Mouse (Mus musculus): ENCODE results near the gene Exoc5. TPM values are rescaled to one million over a fixed set of nuclear protein-coding genes. Genes with fewer than 3 reads are reported as not detected.

The Exoc5 gene
- polyA plus RNA-seq, 1 experiment from 2014 or later: 54.9 TPM

DNA sequence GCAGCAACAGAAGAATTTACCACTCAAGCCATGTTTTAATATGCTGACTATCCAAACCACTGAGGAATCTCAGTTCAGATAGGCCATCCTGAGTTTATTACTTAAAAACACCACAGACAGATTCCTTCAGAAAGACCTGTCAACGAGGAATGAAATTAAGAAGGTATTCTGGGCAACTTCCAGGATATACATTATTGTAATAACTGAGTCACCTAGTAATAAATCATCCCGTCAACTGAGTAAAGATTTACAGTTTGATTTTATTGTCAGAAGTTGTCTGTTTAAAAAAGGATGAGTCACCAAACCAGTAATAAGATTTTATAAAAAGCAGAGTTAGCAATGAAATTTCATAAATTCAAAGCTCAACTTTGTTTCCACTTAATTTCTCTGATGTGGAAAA, 2.6 kb downstream of the Exoc5 start:
- H3K4me1 ChIP-seq: peaks cover 25% of the 10 kb centered on the region
- H3K27ac ChIP-seq: no peak overlapping the region
- no peaks in the 10 kb centered on the region for H3K36me3 ChIP-seq
- DNase-seq (ENCODE audit: low spot score): no peak
- H3K9me3 ChIP-seq (replicated peaks): no peaks in the 10 kb centered on the region
- H3K4me3 ChIP-seq: no peak overlapping the region
- no peaks in the 10 kb centered on the region for H3K27me3 ChIP-seq (ENCODE audit: low read depth, poor library complexity, severe bottlenecking)
- 89% methylated on average over 2 of the region's 2 CpGs for WGBS

DNA sequence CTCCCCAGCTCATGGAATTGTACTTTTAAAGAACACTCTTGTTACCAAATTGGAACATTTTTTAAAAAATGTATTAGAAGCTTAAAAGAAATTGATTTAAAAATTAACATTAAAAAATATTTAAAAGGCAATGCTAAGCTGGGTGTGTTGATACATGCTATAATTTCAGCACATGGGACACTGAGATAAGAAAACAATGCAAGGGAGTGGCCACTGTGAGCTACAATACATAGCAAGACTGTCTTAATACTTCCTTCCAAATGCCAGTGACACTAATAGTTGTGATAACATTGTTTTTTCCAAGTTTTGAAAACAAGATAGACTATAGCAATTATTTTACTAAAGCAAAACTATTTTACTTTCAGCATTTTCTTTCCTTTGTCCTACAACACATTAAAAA, 17.0 kb downstream of the Exoc5 start:
- Histone ChIP-seq H3K9me3 (replicated peaks) (no peaks in the 10 kb centered on the region), H3K36me3 (peaks cover 31% of the 10 kb centered on the region), H3K27me3 (ENCODE audit: low read depth, poor library complexity, severe bottlenecking) (no peaks in the 10 kb centered on the region), H3K4me1 (no peaks in the 10 kb centered on the region), H3K27ac (no peak overlapping the region), H3K4me3 (no peak overlapping the region)
- DNase-seq (ENCODE audit: low spot score): no peak

DNA sequence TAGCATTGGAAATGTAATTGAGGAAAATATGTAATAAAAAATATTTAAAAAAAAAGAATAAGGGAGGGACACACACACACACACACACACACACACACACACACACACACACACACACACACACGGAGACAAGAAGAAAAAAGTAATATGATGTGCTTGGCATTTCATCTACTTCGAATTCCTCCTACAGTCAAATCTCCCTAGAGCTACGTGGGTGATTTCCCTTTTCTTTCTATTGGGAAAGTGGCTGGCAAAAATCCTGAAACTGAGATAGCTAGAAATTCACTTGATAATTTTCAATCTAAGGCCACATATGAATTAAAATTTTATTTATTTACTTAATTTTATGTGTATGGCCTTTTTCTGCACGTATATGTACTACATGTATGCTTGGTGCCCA, 20.8 kb downstream of the Exoc5 start:
- Histone ChIP-seq H3K9me3 (replicated peaks) (no peaks in the 10 kb centered on the region), H3K4me1 (no peaks in the 10 kb centered on the region), H3K36me3 (peaks cover 27% of the 10 kb centered on the region), H3K27ac (no peak overlapping the region), H3K27me3 (ENCODE audit: low read depth, poor library complexity, severe bottlenecking) (no peaks in the 10 kb centered on the region), H3K4me3 (no peak overlapping the region)
- WGBS: 95% methylated on average over 3 of the region's 4 CpGs
- no peak for DNase-seq (ENCODE audit: low spot score)

DNA sequence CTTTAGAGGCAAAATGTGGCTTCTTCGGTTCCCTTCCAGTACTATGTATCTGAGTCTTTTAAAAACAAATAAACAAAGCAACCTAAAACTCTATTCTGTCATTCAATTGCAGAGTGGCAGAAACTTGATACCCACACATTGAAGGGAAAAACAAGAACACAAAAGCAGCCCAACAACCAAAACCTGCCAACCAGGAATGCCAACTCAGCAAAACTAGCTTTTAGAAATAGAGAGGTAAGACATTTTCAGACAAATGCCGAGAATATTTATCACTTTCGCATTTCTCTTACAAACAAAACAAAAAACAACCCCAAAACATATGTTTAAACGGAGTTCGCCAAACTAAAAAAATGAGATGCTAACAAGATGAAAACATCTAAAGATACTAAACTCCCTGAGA, 37.5 kb downstream of the Exoc5 start:
- no peak for DNase-seq (ENCODE audit: low spot score)

DNA sequence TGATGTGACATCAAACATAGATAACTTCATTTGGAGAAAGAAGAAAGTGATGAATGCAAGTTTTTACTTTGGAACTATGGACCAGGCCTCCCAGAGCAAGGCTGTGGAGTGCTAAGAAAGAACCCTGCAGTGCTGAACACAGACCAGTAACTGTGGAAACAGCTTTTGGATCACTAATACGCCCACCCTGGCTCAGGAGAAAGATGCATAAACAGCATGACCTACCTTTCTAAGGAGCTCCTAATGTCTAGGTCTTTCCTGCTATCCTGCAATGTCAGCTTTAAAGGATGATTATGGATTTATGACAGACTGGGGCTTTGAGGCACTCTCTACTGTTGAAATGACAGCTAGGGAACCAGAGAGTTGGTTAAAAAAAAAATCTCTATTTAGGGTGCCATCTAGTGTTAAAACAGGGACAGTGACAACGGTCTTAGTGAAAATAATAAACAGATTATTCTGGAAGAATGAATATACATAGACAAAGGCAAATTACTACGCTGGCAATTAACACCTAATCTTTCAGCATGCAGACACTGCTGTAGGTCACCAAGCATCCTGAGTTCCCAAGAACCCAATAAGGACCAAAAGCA, 38.6 kb downstream of the Exoc5 start:
- Histone ChIP-seq H3K27me3 (ENCODE audit: low read depth, poor library complexity, severe bottlenecking) (no peaks in the 10 kb centered on the region), H3K36me3 (peaks cover 56% of the 10 kb centered on the region), H3K4me3 (no peak overlapping the region), H3K4me1 (no peaks in the 10 kb centered on the region), H3K9me3 (replicated peaks) (no peaks in the 10 kb centered on the region), H3K27ac (no peak overlapping the region)
- no peak for DNase-seq (ENCODE audit: low spot score)
- 92% methylated on average over 3 of the region's 3 CpGs for WGBS

More for the DNA sequence above, 37.5 kb downstream of the Exoc5 start:
- Histone ChIP-seq H3K4me1 (no peaks in the 10 kb centered on the region), H3K36me3 (peaks cover 66% of the 10 kb centered on the region), H3K9me3 (replicated peaks) (no peaks in the 10 kb centered on the region), H3K4me3 (no peak overlapping the region), H3K27me3 (ENCODE audit: low read depth, poor library complexity, severe bottlenecking) (no peaks in the 10 kb centered on the region), H3K27ac (no peak overlapping the region)
- 91% methylated on average over 5 of the region's 5 CpGs for whole genome bisulfite sequencing

DNA sequence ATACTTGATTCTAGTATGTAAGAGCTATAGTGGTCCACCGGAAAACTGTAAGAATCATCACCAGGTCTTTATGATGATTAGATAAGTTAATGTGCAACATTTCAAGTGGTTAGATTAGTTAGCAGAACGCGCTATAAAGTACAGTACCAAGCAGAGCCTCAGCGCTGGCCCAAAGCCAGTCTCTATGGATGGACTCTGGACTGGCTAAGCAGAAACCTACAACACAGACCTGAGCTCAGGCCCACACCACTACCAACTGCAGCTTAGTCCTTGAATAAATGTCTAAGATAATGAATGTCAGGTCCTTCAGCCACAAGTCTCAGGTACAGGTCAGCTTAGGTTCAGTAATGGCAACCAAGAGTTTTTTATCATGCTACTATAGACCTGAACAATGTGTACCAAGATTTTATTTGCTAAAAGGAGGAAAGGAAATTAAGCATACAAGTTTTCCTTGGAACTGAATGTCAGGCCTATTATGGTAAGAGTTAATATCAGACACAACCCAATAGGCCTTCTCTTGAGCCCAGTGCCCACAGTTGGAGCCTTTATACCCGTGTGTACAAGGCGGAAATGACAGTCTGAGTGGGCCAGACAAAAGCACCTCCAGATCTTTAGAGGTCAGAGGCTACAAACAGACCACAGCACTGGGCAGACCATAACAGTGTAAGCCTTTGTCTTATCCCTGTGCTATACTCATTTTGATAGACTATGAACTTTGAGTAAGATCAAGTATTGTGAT, 39.2 kb downstream of the Exoc5 start:
- no peaks in the 10 kb centered on the region for H3K27me3 ChIP-seq (ENCODE audit: low read depth, poor library complexity, severe bottlenecking)
- H3K4me3 ChIP-seq: no peak overlapping the region
- 96% methylated on average over 6 of the region's 6 CpGs for WGBS
- H3K36me3 ChIP-seq: peaks cover 56% of the 10 kb centered on the region
- H3K9me3 ChIP-seq (replicated peaks): no peaks in the 10 kb centered on the region
- no peak overlapping the region for H3K27ac ChIP-seq
- H3K4me1 ChIP-seq: no peaks in the 10 kb centered on the region
- DNase-seq (ENCODE audit: low spot score): no peak

DNA sequence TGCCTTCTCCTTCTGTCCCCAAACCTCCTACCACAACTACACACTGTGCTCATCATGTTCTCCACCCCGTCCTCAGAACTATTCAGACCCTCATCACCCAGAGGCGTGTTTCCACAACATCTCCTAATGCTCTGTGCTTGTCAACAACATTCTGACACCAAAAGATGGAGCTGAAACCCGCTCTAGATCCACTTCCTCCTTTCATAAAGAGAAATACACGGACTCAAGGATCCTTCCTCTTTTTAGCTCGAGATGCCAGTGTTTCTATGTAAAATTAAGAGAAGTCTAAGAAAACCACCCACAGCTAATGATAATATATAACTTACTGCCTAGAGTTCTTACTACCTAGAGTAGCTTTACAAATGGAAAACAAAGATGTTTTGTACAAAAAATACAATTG, 46.7 kb downstream of the Exoc5 start:
- Histone ChIP-seq H3K36me3 (peaks cover 59% of the 10 kb centered on the region), H3K27me3 (ENCODE audit: low read depth, poor library complexity, severe bottlenecking) (no peaks in the 10 kb centered on the region), H3K4me1 (no peaks in the 10 kb centered on the region), H3K9me3 (replicated peaks) (no peaks in the 10 kb centered on the region), H3K4me3 (no peak overlapping the region), H3K27ac (no peak overlapping the region)
- no peak for DNase-seq (ENCODE audit: low spot score)
- 94% methylated on average over 5 of the region's 5 CpGs for WGBS

DNA sequence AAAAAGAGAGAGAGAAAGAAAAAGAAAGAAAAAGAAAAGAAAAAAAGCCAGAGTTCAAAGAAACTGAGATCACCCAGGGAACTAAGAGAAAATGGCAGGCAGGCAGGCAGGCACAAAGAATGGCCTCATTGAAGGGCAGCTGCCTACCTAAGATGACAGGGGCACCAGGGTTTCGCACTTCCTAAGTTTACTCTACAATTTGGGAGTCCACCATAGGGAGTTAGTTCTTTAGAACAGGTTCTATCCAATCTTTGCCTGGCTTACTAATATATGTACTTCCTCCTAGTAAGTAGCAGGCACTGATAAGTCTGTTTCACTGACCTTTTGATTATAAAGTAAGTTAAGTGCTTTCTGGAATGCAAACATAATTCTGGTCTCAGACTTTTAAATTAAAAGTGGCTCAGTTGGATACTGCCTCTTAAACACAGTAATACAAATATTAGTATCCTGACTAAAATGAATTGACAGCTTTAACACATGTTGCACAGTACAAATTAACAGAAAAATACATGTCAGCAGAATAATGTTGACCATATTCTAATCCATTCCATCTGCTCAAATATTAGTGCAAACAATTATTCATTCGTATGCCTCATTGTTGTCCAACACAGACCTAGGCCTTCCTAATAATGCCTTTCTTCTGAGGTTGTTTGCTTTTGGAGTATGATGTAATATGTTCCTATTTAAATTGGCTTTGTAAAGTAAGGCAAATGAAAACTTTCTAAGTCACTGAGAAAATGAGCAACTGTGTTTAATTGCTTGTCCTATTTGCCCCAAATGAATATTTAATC, 57.9 kb downstream of the Exoc5 start:
- H3K27ac ChIP-seq: no peak overlapping the region
- WGBS: 92% methylated on average over 2 of the region's 2 CpGs
- H3K4me3 ChIP-seq: no peak overlapping the region
- no peaks in the 10 kb centered on the region for H3K4me1 ChIP-seq
- H3K9me3 ChIP-seq (replicated peaks): no peaks in the 10 kb centered on the region
- no peak for DNase-seq (ENCODE audit: low spot score)
- H3K36me3 ChIP-seq: peaks cover 9% of the 10 kb centered on the region
- H3K27me3 ChIP-seq (ENCODE audit: low read depth, poor library complexity, severe bottlenecking): no peaks in the 10 kb centered on the region

DNA sequence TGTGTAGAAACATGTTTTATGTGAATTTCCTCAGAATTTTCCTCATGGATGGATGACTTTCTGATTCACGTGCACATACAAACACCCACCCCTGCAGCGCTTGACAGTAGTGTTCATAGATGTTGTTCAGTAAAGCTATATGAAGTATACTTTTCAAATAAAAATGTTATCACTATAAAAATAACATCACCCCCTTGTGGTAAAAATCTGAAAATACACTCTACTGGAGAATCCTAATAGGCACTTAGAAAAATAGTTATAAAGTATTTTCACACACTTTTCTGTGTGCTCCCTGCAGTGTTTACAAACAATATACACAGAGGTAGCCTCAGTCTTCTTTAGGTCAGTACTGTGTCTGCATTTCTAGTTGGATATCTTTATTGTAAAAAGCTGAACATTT, 58.5 kb downstream of the Exoc5 start:
- Histone ChIP-seq H3K36me3 (peaks cover 6% of the 10 kb centered on the region; the same call in 1 of the 2 replicates), H3K27ac (no peak overlapping the region), H3K4me3 (no peak overlapping the region), H3K4me1 (no peaks in the 10 kb centered on the region), H3K9me3 (replicated peaks) (no peaks in the 10 kb centered on the region), H3K27me3 (ENCODE audit: low read depth, poor library complexity, severe bottlenecking) (no peaks in the 10 kb centered on the region)
- 92% methylated on average over 2 of the region's 2 CpGs for WGBS
- no peak for DNase-seq (ENCODE audit: low spot score)

DNA sequence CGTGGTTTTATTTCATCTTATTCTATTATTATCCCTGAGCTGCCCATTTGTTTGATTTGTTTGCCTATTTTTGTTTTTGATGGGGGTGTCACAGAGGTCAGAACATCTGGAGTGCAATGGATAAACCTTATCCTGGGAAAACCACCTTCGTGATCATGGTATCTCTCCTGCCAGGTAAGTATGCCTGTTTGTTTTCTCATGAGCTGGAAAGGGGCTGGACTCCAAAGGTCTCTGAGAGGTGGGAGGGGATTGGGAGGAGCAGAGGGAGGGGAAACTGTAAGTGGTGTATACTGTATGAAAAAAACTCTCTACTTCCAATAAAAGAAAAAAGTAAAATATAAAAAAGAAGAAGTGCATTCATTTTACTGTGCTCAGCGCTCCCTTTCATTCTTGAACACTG, 64.8 kb downstream of the Exoc5 start:
- 77% methylated on average over 3 of the region's 3 CpGs for WGBS
- Histone ChIP-seq H3K27me3 (ENCODE audit: low read depth, poor library complexity, severe bottlenecking) (no peaks in the 10 kb centered on the region), H3K9me3 (replicated peaks) (no peaks in the 10 kb centered on the region), H3K4me3 (no peak overlapping the region), H3K4me1 (no peaks in the 10 kb centered on the region), H3K27ac (no peak overlapping the region), H3K36me3 (no peaks in the 10 kb centered on the region)
- no peak for DNase-seq (ENCODE audit: low spot score)

DNA sequence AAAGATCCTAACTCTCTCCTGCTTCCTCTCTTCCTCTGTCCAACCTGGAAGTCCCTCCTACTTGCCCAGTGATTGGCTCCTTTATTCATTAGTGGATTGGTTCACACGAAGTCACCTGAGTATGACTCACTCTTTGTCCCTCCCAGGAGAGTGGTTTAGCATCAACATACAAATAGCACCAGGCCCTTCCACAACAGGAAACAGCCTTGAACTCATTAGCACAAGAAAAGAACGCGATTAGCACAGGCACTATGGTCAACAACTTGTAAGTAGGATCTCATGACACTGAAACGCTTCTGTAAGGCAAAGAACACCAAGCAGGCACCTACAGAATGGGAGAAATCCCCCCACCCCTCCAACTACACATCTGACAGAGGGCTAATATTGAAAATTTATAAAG, 67.7 kb downstream of the Exoc5 start:
- H3K27ac ChIP-seq: no peak overlapping the region
- DNase-seq (ENCODE audit: low spot score): no peak
- H3K4me3 ChIP-seq: no peak overlapping the region
- no peaks in the 10 kb centered on the region for H3K9me3 ChIP-seq (replicated peaks)
- 47% methylated on average over 4 of the region's 4 CpGs for WGBS
- no peaks in the 10 kb centered on the region for H3K36me3 ChIP-seq
- no peaks in the 10 kb centered on the region for H3K4me1 ChIP-seq
- no peaks in the 10 kb centered on the region for H3K27me3 ChIP-seq (ENCODE audit: low read depth, poor library complexity, severe bottlenecking)

DNA sequence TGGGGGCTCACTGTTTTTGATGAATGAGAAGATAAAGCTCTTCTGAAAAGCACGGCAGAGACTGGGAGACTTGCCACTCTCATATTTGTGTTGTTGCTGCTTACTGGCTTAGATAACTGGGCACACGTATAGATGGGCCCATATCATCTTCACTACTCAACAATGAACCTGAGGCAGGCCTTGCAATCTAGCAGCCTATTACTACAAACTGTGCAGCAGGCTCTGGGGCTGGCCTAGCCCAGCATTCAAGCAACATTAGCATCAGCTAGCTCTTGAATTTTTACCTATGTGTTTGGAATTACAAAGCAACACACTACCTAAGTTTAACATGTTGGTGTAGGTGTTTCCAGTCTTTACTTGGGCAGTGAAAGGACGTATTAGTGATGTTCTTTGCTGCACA, 72.6 kb downstream of the Exoc5 start:
- Histone ChIP-seq H3K36me3 (no peaks in the 10 kb centered on the region), H3K9me3 (replicated peaks) (no peaks in the 10 kb centered on the region), H3K4me3 (no peak overlapping the region), H3K27me3 (ENCODE audit: low read depth, poor library complexity, severe bottlenecking) (0 out of 2 replicates have a peak, but pooled peaks cover 6% of the 10 kb centered on the region), H3K4me1 (peaks cover 4% of the 10 kb centered on the region; the same call in 1 of the 2 replicates), H3K27ac (no peak overlapping the region)
- 92% methylated on average over 3 of the region's 3 CpGs for WGBS
- no peak for DNase-seq (ENCODE audit: low spot score)

DNA sequence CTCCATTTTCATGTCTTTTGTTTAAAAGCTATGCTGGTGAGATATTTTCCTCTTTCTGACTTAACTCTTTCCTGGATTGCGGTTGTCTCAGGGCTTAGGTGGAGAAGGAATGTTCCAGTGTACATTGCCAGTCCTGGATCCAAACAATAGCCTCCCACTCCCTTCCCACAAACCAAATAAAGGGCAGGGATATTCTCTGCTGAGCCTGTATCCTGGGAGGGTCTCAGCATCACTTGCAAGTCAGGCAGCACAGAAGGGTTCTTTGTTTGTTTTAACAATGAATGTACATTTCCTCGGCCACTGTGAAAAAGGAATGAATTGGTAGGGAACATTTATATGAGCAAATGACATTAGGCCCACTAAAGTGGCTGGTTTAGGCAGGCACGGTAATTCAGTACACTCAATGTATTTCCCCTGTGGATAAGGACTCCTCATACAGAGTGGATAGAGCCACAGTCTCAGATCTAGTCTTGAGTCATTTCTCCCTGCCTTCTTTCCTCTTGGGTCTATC, 74.3 kb downstream of the Exoc5 start:
- H3K9me3 ChIP-seq (replicated peaks): no peaks in the 10 kb centered on the region
- 86% methylated on average over 3 of the region's 3 CpGs for WGBS
- H3K4me1 ChIP-seq: peaks cover 4% of the 10 kb centered on the region; the same call in 1 of the 2 replicates
- no peak overlapping the region for H3K4me3 ChIP-seq
- DNase-seq (ENCODE audit: low spot score): no peak
- no peaks in the 10 kb centered on the region for H3K36me3 ChIP-seq
- 0 out of 2 replicates have a peak, but pooled peaks cover 6% of the 10 kb centered on the region for H3K27me3 ChIP-seq (ENCODE audit: low read depth, poor library complexity, severe bottlenecking)
- no peak overlapping the region for H3K27ac ChIP-seq

Data from limb, embryonic 10.5 days (tissue).